ENCODE assay signal across 8 mouse cellular contexts in the genomic region with DNA sequence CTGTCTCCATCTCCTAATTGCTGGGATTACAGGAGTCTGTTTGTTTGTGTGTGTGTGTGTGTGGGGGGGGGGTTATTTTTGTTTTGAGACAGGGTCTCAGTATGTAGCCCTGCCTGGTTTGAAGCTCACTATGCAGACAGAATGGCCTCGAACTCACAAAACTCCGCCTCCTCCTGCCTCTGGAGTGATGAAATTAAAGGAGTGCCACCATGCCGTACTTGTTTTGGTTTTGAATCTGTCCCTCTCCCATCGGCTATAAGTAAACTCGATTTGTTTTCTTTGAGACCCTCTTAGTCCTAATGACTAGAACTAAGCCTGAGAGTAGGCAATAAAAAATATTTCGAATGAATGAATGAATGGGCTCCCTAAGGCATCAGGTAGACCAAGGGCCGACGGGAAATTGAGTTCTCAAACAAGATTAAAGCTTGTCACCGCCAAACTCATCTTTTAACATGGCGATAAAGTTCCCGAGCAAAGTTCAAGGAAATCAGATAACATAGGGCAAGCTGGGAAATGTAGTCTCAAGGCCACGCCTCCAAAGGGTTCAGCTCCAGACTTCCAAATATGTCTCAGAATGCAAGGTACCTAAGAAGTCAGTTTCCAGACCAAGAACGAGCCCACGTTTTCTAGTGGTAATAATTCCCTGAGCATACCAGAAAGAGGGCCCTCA. TPM values are rescaled to one million over a fixed set of nuclear protein-coding genes. Genes with fewer than 3 reads are reported as not detected.
DNase-seq lines count a peak whose midpoint lies in the region; ATAC-seq lines count a peak whose summit lies in the region.

No protein-coding gene starts in this region.

- H3K36me3 ChIP-seq in hindbrain, embryonic 15.5 days: no peaks in the 10 kb centered on the region
- H3K36me3 ChIP-seq in midbrain, embryonic 16.5 days (ENCODE audit: control insufficient read depth, insufficient read depth, low read length): no peaks in the 10 kb centered on the region

- WGBS in hindbrain, embryonic 15.5 days: 12% methylated on average over 14 of the region's 14 CpGs
- 13% methylated on average over 14 of the region's 14 CpGs for WGBS in midbrain, embryonic 16.5 days

- intact Hi-C loops in left cerebral cortex, postnatal 36 days (cut with DNase I): no loop called here

- H3K4me3 ChIP-seq in hindbrain, embryonic 15.5 days: peak overlapping the region; percentile 79
- H3K4me3 ChIP-seq in midbrain, embryonic 16.5 days (ENCODE audit: low read depth, low read length): peak overlapping the region; percentile 83

- H3K27me3 ChIP-seq in hindbrain, embryonic 15.5 days: no peaks in the 10 kb centered on the region
- H3K27me3 ChIP-seq in midbrain, embryonic 16.5 days (ENCODE audit: control insufficient read depth, insufficient read depth, low read depth, low read length): no peaks in the 10 kb centered on the region

- H3K9ac ChIP-seq in hindbrain, embryonic 15.5 days: peak overlapping the region; percentile 92
- no peak overlapping the region for H3K9ac ChIP-seq in midbrain, embryonic 16.5 days (ENCODE audit: low read depth, low read length)

- DNase-seq in ovary, adult 18-20 months (ENCODE audit: low spot score): peak; percentile 40
- no peak for DNase-seq in ovary, postnatal 10 days (ENCODE audit: low spot score)
- peak; percentile 63 for DNase-seq in adipocyte (ENCODE audit: low spot score)
- peak; percentile 53 for DNase-seq in embryo, embryonic 9.5 days (ENCODE audit: extremely low spot score)
- peak; percentile 24 to 53 for DNase-seq in left cerebral cortex, postnatal 36 days (ENCODE audit: low spot score in 2 of 2)
- DNase-seq in B cell, adult 2 months: no peak

- H3K4me2 ChIP-seq in hindbrain, embryonic 15.5 days: peak overlapping the region; percentile 64
- peak overlapping the region; percentile 61 for H3K4me2 ChIP-seq in midbrain, embryonic 16.5 days (ENCODE audit: low read length)

- ATAC-seq in hindbrain, embryonic 15.5 days (ENCODE audit: low FRiP score, low read depth): peak; percentile 14; the same call in 1 of the 2 replicates
- peak; percentile 22 for ATAC-seq in midbrain, embryonic 16.5 days

- H3K9me3 ChIP-seq in hindbrain, embryonic 15.5 days: no peaks in the 10 kb centered on the region
- no peaks in the 10 kb centered on the region for H3K9me3 ChIP-seq in midbrain, embryonic 16.5 days (replicated peaks; ENCODE audit: control insufficient read depth, low read length, poor library complexity, severe bottlenecking)

- peak overlapping the region; percentile 91 for H3K27ac ChIP-seq in hindbrain, embryonic 15.5 days (replicated peaks)
- H3K27ac ChIP-seq in midbrain, embryonic 16.5 days (ENCODE audit: low read length): peak overlapping the region; percentile 89

- peaks cover 41% of the 10 kb centered on the region for H3K4me1 ChIP-seq in hindbrain, embryonic 15.5 days (replicated peaks)
- H3K4me1 ChIP-seq in midbrain, embryonic 16.5 days (ENCODE audit: control insufficient read depth, insufficient read depth, low read length): peaks cover 33% of the 10 kb centered on the region

RNA-seq across cellular contexts. Expression of a gene that starts 1.1 kb away (rescaled TPM):
- 49.3 and 49.9 TPM in 2 replicates for polyA plus RNA-seq in hindbrain, embryonic 15.5 days (2015; fragmentation: Nextera tagmentation; extraction: Ambion mirVana)
- total RNA-seq in left cerebral cortex, postnatal 36 days (2021): 100 to 1,000 TPM; 142 to 168 TPM
- polyA plus RNA-seq in midbrain, embryonic 16.5 days (2015; fragmentation: Nextera tagmentation; extraction: Ambion mirVana): 35.6 and 44.7 TPM in 2 replicates

RNA-seq across cellular contexts. Expression of a gene that starts 13.6 kb away (rescaled TPM):
- 4.0 and 4.6 TPM in 2 replicates for polyA plus RNA-seq in hindbrain, embryonic 15.5 days (2015; fragmentation: Nextera tagmentation; extraction: Ambion mirVana)
- total RNA-seq in left cerebral cortex, postnatal 36 days (2021): 1 to 10 TPM; 5.9 to 9.4 TPM
- polyA plus RNA-seq in midbrain, embryonic 16.5 days (2015; fragmentation: Nextera tagmentation; extraction: Ambion mirVana): 3.2 and 3.6 TPM in 2 replicates

RNA-seq across cellular contexts. Expression of a gene that starts 21.5 kb away (rescaled TPM):
- 2.1 TPM in 2 replicates for polyA plus RNA-seq in hindbrain, embryonic 15.5 days (2015; fragmentation: Nextera tagmentation; extraction: Ambion mirVana)
- under 1 TPM in 1 of 2 experiments, not detected in 1; 0.52 TPM for total RNA-seq in left cerebral cortex, postnatal 36 days (2021)
- 1.8 TPM in 2 replicates for polyA plus RNA-seq in midbrain, embryonic 16.5 days (2015; fragmentation: Nextera tagmentation; extraction: Ambion mirVana)

RNA-seq across cellular contexts. Expression of a gene that starts 29.7 kb away (rescaled TPM):
- polyA plus RNA-seq in hindbrain, embryonic 15.5 days (2015; fragmentation: Nextera tagmentation; extraction: Ambion mirVana): 2.8 and 3.6 TPM in 2 replicates
- under 1 TPM; 0.27 to 0.34 TPM for total RNA-seq in left cerebral cortex, postnatal 36 days (2021)
- 2.2 and 2.4 TPM in 2 replicates for polyA plus RNA-seq in midbrain, embryonic 16.5 days (2015; fragmentation: Nextera tagmentation; extraction: Ambion mirVana)

RNA-seq across cellular contexts. Expression of a gene that starts 42.1 kb away (rescaled TPM):
- 13.9 and 15.4 TPM in 2 replicates for polyA plus RNA-seq in hindbrain, embryonic 15.5 days (2015; fragmentation: Nextera tagmentation; extraction: Ambion mirVana)
- 1 to 10 TPM; 3.1 to 3.4 TPM for total RNA-seq in left cerebral cortex, postnatal 36 days (2021)
- polyA plus RNA-seq in midbrain, embryonic 16.5 days (2015; fragmentation: Nextera tagmentation; extraction: Ambion mirVana): 12.8 TPM in 2 replicates

Comparison
In these comparisons a context has a peak if more than half of its experiments do, and no peak if none do; other contexts are left out.
1. DNase-seq: peak in ovary, adult 18-20 months (single experiment), adipocyte (single experiment), embryo, embryonic 9.5 days (single experiment) and left cerebral cortex, postnatal 36 days (2 of 2); none in ovary, postnatal 10 days (single experiment) and B cell, adult 2 months (0 of 2).